Mouse (Mus musculus): ENCODE measurements around the gene Ccl6. TPM values are rescaled to one million over a fixed set of nuclear protein-coding genes. Genes with fewer than 3 reads are reported as not detected.

The Ccl6 gene
- polyA plus RNA-seq, 1 experiment from 2014 or later, result 3.5 TPM

DNA sequence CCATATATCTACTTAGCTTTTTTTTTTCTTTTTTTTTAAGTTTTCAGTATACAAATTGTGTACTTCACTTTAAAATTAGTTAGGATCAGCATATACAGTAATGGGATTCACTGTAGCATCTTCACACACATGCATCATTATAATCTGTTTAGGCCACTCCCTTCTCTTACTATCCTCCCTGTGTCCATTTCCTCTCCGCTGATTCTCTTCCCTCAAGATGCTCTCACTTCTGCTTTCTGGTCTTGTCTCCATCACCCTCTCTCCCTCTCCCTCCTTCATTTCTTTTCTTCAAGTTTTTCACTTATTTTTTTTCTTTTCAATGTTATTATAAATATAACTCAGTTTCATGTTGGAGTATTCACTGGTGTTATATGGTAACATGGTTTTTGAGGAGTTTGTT lies 26.1 kb upstream of the Ccl6 start:
- no peaks in the 10 kb centered on the region for H3K27me3 ChIP-seq
- H3K4me1 ChIP-seq (replicated peaks), result no peaks in the 10 kb centered on the region
- no peak for ATAC-seq (ENCODE audit: low read depth)
- WGBS, result 94% methylated on average over 1 of the region's 1 CpGs
- no peak overlapping the region for H3K4me2 ChIP-seq
- H3K9me3 ChIP-seq, result no peaks in the 10 kb centered on the region
- H3K27ac ChIP-seq (replicated peaks), result no peak overlapping the region
- no peaks in the 10 kb centered on the region for H3K36me3 ChIP-seq
- H3K9ac ChIP-seq, result no peak overlapping the region
- H3K4me3 ChIP-seq, result no peak overlapping the region

- H3K4me2 ChIP-seq, result no peak overlapping the region
- no peak for ATAC-seq (ENCODE audit: low read depth)
- WGBS, result 61% methylated on average over 5 of the region's 5 CpGs
- H3K36me3 ChIP-seq, result no peaks in the 10 kb centered on the region
- no peak overlapping the region for H3K9ac ChIP-seq
- no peaks in the 10 kb centered on the region for H3K27me3 ChIP-seq
- H3K27ac ChIP-seq (replicated peaks), result no peak overlapping the region
- H3K9me3 ChIP-seq, result no peaks in the 10 kb centered on the region
- H3K4me1 ChIP-seq (replicated peaks), result no peaks in the 10 kb centered on the region
- H3K4me3 ChIP-seq, result no peak overlapping the region
Observed at GRCm38 (mm10) chr11:83618238-83618637, 25.4 kb upstream of the Ccl6 start.

DNA sequence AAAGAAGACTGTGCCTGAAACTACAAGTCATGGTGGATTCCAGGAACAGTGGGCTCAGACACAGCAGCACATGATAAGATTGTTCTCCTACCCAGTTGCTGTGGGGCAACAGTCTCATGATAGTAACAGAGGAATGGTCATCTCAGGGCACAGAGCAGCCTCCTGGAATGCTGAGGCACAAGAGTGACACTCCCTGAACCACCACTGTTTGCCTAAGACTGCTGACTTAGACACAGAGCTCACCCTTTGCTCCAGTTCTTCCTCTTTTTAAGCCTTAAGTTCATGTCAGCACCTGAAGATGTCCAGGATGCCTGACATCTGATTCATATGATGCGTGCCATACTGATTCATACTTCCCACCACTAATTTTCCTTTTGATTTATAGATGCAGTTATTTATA lies 23.7 kb upstream of the Ccl6 start:
- no peaks in the 10 kb centered on the region for H3K4me1 ChIP-seq (replicated peaks)
- no peak overlapping the region for H3K9ac ChIP-seq
- no peak overlapping the region for H3K4me2 ChIP-seq
- no peaks in the 10 kb centered on the region for H3K9me3 ChIP-seq
- no peak for ATAC-seq (ENCODE audit: low read depth)
- H3K4me3 ChIP-seq, result no peak overlapping the region
- WGBS, result 98% methylated on average over 1 of the region's 1 CpGs
- H3K27ac ChIP-seq (replicated peaks), result no peak overlapping the region
- H3K36me3 ChIP-seq, result no peaks in the 10 kb centered on the region
- H3K27me3 ChIP-seq, result no peaks in the 10 kb centered on the region

DNA sequence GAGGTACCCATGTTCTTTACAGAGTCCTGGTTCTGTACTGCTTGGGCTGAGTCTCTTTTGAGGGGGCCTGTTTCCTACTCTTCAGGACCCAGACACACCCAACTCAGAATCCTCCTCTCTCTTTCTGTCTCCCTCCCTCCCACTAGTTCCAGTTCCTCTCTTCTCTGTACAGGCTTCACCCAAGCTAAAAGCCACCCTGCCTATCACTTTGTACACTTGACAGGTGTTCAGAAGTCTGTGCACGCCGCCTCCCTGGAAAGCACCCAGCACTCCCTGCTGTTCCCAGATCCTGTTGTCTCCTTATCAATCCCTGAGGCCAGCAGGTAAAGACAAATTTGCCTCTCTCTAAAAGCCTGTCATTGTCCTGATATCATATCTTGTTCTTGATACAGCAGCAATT lies 18.0 kb upstream of the Ccl6 start:
- 82% methylated on average over 2 of the region's 2 CpGs for WGBS
- Histone ChIP-seq H3K27ac (replicated peaks) (no peak overlapping the region), H3K4me1 (replicated peaks) (no peaks in the 10 kb centered on the region)

GRCm38 (mm10) chr11:83606396-83606795 lies 13.5 kb upstream of the Ccl6 start:
- WGBS, result 47% methylated on average over 1 of the region's 1 CpGs
- H3K4me2 ChIP-seq, result no peak overlapping the region
- no peak overlapping the region for H3K9ac ChIP-seq
- H3K9me3 ChIP-seq, result no peaks in the 10 kb centered on the region
- no peaks in the 10 kb centered on the region for H3K4me1 ChIP-seq (replicated peaks)
- no peaks in the 10 kb centered on the region for H3K36me3 ChIP-seq
- ATAC-seq (ENCODE audit: low read depth), result no peak
- no peak overlapping the region for H3K27ac ChIP-seq (replicated peaks)
- H3K27me3 ChIP-seq, result no peaks in the 10 kb centered on the region
- H3K4me3 ChIP-seq, result no peak overlapping the region

More for the DNA sequence above, 18.0 kb upstream of the Ccl6 start:
- no peak for ATAC-seq (ENCODE audit: low read depth)
- no peaks in the 10 kb centered on the region for H3K27me3 ChIP-seq
- no peaks in the 10 kb centered on the region for H3K36me3 ChIP-seq
- H3K9ac ChIP-seq, result no peak overlapping the region
- no peak overlapping the region for H3K4me3 ChIP-seq
- no peak overlapping the region for H3K4me2 ChIP-seq
- H3K9me3 ChIP-seq, result no peaks in the 10 kb centered on the region

- Histone ChIP-seq H3K27me3 (no peaks in the 10 kb centered on the region), H3K36me3 (no peaks in the 10 kb centered on the region), H3K4me2 (no peak overlapping the region), H3K27ac (replicated peaks) (no peak overlapping the region), H3K9me3 (no peaks in the 10 kb centered on the region), H3K4me3 (no peak overlapping the region), H3K4me1 (replicated peaks) (no peaks in the 10 kb centered on the region), H3K9ac (no peak overlapping the region)
- WGBS, result 91% methylated on average over 3 of the region's 3 CpGs
- no peak for ATAC-seq (ENCODE audit: low read depth)
Observed at GRCm38 (mm10) chr11:83605535-83605934, 12.6 kb upstream of the Ccl6 start.

- Histone ChIP-seq H3K9me3 (no peaks in the 10 kb centered on the region), H3K27ac (replicated peaks) (no peak overlapping the region), H3K4me2 (no peak overlapping the region), H3K4me3 (no peak overlapping the region), H3K9ac (no peak overlapping the region), H3K36me3 (no peaks in the 10 kb centered on the region), H3K4me1 (replicated peaks) (no peaks in the 10 kb centered on the region), H3K27me3 (no peaks in the 10 kb centered on the region)
- ATAC-seq (ENCODE audit: low read depth), result no peak
- 94% methylated on average over 4 of the region's 4 CpGs for WGBS
Observed at GRCm38 (mm10) chr11:83604698-83605097, 11.8 kb upstream of the Ccl6 start.

DNA sequence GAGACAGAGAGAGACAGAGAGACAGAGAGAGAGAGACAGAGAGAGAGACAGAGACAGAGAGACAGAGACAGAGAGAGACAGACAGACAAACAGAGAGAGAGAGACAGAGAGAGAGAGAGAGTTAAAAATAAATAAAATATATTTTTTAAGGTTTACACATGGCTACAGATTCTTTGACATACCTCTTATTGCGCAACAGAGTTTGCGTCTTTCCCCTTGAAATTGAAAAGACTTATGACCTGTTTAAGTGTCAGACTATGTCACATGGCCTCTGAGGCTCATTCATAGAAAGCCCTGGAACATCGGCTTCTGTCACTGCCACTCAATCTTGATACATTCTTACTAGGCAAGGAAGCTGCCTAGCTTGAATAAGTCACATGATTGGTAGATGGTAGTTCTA lies 10.5 kb upstream of the Ccl6 start:
- no peak overlapping the region for H3K4me3 ChIP-seq
- no peaks in the 10 kb centered on the region for H3K36me3 ChIP-seq
- no peaks in the 10 kb centered on the region for H3K27me3 ChIP-seq
- H3K9me3 ChIP-seq, result no peaks in the 10 kb centered on the region
- 92% methylated on average over 3 of the region's 3 CpGs for WGBS
- H3K4me2 ChIP-seq, result no peak overlapping the region
- H3K9ac ChIP-seq, result no peak overlapping the region
- no peaks in the 10 kb centered on the region for H3K4me1 ChIP-seq (replicated peaks)
- no peak for ATAC-seq (ENCODE audit: low read depth)
- no peak overlapping the region for H3K27ac ChIP-seq (replicated peaks)

GRCm38 (mm10) chr11:83600576-83600975 lies 7.7 kb upstream of the Ccl6 start:
- Histone ChIP-seq H3K4me2 (no peak overlapping the region), H3K9me3 (no peaks in the 10 kb centered on the region), H3K4me3 (no peak overlapping the region), H3K4me1 (replicated peaks) (no peaks in the 10 kb centered on the region), H3K27me3 (no peaks in the 10 kb centered on the region), H3K36me3 (no peaks in the 10 kb centered on the region), H3K9ac (no peak overlapping the region), H3K27ac (replicated peaks) (no peak overlapping the region)
- ATAC-seq (ENCODE audit: low read depth), result no peak
- WGBS, result 92% methylated on average over 2 of the region's 2 CpGs

- no peak overlapping the region for H3K9ac ChIP-seq
- no peak for ATAC-seq (ENCODE audit: low read depth)
- 86% methylated on average over 3 of the region's 3 CpGs for WGBS
- no peaks in the 10 kb centered on the region for H3K36me3 ChIP-seq
- no peaks in the 10 kb centered on the region for H3K27me3 ChIP-seq
- H3K4me1 ChIP-seq (replicated peaks), result no peaks in the 10 kb centered on the region
- H3K9me3 ChIP-seq, result no peaks in the 10 kb centered on the region
- no peak overlapping the region for H3K4me2 ChIP-seq
- H3K4me3 ChIP-seq, result no peak overlapping the region
- no peak overlapping the region for H3K27ac ChIP-seq (replicated peaks)
Observed at GRCm38 (mm10) chr11:83598991-83599390, 6.1 kb upstream of the Ccl6 start.

DNA sequence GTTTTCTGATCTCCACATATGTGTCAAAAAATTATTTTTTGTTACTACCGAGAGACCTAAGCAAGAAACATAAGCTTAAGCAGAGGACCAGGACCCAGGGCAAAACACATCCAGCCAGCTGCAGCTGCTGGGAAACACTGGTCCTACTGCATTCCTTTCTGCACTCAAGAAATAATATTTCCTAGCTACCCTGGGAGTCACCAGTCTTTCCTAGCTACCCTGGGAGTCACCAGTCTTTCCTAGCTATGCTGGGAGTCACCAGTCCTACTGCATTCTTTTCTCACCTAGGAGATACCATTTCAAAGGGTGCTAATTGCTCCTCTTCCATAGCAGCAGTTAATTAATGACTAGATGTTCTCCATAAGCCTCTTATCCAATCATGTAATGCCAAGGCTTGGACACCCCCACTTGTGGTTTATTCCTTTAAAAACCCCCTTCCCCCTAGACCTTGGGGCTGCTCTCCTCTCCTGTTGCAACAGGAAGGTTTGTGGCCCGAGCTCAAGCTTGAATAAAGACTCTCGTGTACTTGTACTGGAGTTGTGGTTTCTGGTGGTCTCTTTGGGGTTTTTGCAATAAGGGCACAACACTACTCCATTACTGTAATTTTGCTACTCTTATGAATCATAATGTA lies 5.4 kb upstream of the Ccl6 start:
- no peaks in the 10 kb centered on the region for H3K27me3 ChIP-seq
- WGBS, result 79% methylated on average over 3 of the region's 3 CpGs
- no peak overlapping the region for H3K4me3 ChIP-seq
- H3K9me3 ChIP-seq, result no peaks in the 10 kb centered on the region
- no peaks in the 10 kb centered on the region for H3K4me1 ChIP-seq (replicated peaks)
- no peak overlapping the region for H3K27ac ChIP-seq (replicated peaks)
- ATAC-seq (ENCODE audit: low read depth), result no peak
- H3K4me2 ChIP-seq, result no peak overlapping the region
- no peaks in the 10 kb centered on the region for H3K36me3 ChIP-seq
- H3K9ac ChIP-seq, result no peak overlapping the region

GRCm38 (mm10) chr11:83597796-83598195 lies 4.9 kb upstream of the Ccl6 start:
- no peak for ATAC-seq (ENCODE audit: low read depth)
- Histone ChIP-seq H3K27me3 (no peaks in the 10 kb centered on the region), H3K36me3 (no peaks in the 10 kb centered on the region), H3K4me3 (no peak overlapping the region), H3K9ac (no peak overlapping the region), H3K4me2 (no peak overlapping the region), H3K9me3 (no peaks in the 10 kb centered on the region), H3K27ac (replicated peaks) (no peak overlapping the region), H3K4me1 (replicated peaks) (no peaks in the 10 kb centered on the region)
- WGBS, result 90% methylated on average over 7 of the region's 7 CpGs

- no peak for ATAC-seq (ENCODE audit: low read depth)
- Histone ChIP-seq H3K4me2 (no peak overlapping the region), H3K4me3 (no peak overlapping the region), H3K9me3 (no peaks in the 10 kb centered on the region), H3K27me3 (no peaks in the 10 kb centered on the region), H3K4me1 (replicated peaks) (no peaks in the 10 kb centered on the region), H3K36me3 (no peaks in the 10 kb centered on the region), H3K9ac (no peak overlapping the region), H3K27ac (replicated peaks) (no peak overlapping the region)
- 83% methylated on average over 7 of the region's 7 CpGs for WGBS
Observed at GRCm38 (mm10) chr11:83595669-83596455, 3.0 kb upstream of the Ccl6 start.

All from neural tube, embryonic 13.5 days (tissue).